Mouse (Mus musculus) small intestine, adult 2 months (tissue): ENCODE data around the gene Gm36079.
"Not testable (repeated sequence)": the region's sequence is repeated elsewhere in the genome, so short reads cannot be mapped to it uniquely, and the experiment has no call there.

Source experiments
- CTCF ChIP-seq: fragments of 200-500 bp; IDR thresholded peaks from 2 replicates; pipeline ENCODE4 v1.5.1; 2012; ENCODE audit warnings: low read depth, mild to moderate bottlenecking, control low read depth, inconsistent platforms, low read length, moderate library complexity, mixed read lengths; ENCODE audit not compliant: insufficient replicate concordance, insufficient read length; ENCODE audit errors: extremely low read depth
- POLR2A ChIP-seq: fragments of 200-500 bp; IDR thresholded peaks from 2 replicates; pipeline ENCODE4 v1.6.1; 2012; ENCODE audit warnings: low read depth, mild to moderate bottlenecking, control low read depth, inconsistent platforms, low read length, moderate library complexity

DNA sequence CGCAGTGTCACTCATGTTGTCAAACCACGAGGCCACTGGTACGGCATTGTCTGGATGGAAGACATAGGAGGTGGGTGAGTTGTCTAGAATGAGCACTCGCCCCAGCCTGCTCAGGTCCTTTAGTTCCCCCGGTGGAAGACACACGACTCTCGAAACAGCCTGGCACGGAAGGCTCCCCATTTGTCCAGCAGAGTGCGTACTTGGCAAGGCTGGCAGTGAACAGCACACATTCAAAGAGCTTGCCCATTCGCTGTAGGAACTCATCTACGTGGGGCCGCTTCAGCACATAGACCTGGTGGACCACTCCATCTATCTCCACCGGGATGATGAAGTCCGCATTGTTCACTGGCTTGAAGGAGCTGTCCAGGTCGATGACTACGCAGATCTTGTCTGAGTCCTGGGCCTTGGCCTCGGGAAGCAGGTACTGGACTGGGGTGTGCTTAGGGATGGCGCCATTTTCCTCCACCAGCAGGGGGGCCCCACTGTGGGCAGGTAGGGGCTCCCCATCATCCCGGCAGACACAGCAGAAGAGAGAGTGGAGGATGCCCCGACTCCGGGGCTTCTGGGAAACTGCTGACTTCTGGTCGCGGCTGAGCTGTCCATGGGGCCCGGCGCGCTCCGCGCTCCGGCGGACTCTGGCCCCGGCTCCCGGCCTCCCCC lies 11.3 kb downstream of the Gm36079 start:
- TF ChIP-seq CTCF, POLR2A: not testable (repeated sequence)
